Mouse (Mus musculus): ENCODE results near the gene Hivep2. TPM values are rescaled to one million over a fixed set of nuclear protein-coding genes. Genes with fewer than 3 reads are reported as not detected.

The Hivep2 gene
- polyA plus RNA-seq, 1 experiment from 2014 or later: 6.0 TPM

DNA sequence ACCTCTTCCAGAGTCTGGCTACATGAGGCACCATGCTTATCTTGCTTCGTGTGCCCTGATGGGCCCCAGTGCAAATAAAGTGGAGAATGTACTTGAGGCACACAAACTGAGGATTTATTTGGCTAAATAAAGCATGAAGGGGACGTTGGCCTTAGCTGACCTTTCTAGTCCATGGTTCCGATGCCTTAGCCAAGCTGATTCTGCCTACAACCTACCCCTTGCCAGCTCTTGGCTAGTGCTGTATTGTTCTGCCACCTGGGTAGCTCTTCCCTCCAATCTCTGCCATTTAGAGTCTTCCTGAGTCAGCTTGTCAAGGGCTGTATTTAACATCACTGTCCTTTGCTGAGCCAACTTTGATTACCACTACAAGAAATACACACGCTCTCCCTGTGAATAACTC is 133.3 kb downstream of the Hivep2 start:
- Histone ChIP-seq H3K36me3 (no peaks in the 10 kb centered on the region), H3K9ac (no peak overlapping the region), H3K27me3 (no peaks in the 10 kb centered on the region), H3K9me3 (no peaks in the 10 kb centered on the region), H3K4me3 (no peak overlapping the region), H3K4me1 (no peaks in the 10 kb centered on the region), H3K4me2 (no peak overlapping the region), H3K27ac (no peak overlapping the region)
- 63% methylated on average over 4 of the region's 4 CpGs for WGBS
- no peak for ATAC-seq (ENCODE audit: borderline replicate concordance, extremely low read depth, low FRiP score, low TSS enrichment)

DNA sequence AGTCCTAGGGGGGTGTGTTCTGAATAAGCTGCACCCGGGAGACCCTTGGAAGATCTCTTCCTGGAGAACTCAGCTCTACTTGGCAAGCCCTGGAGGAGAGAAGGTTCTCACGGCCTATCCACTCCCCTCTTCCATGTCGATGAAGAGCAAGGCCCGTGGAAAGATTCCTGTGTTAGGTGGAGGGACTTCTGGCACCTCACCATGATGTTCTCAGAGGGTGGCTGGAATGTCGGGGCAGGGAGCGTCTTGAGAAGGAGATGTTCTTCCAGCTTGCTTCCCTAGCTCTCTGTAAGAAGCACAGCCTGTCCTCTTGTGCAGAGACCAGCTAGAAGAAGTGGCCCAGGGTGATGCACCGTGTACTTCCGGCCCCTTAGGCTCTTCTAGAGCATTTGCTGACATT is 134.2 kb downstream of the Hivep2 start:
- WGBS: 80% methylated on average over 8 of the region's 8 CpGs
- ATAC-seq (ENCODE audit: borderline replicate concordance, extremely low read depth, low FRiP score, low TSS enrichment): no peak
- H3K27ac ChIP-seq: no peak overlapping the region
- H3K9ac ChIP-seq: no peak overlapping the region
- no peak overlapping the region for H3K4me2 ChIP-seq
- no peaks in the 10 kb centered on the region for H3K27me3 ChIP-seq
- no peaks in the 10 kb centered on the region for H3K36me3 ChIP-seq
- no peaks in the 10 kb centered on the region for H3K9me3 ChIP-seq
- H3K4me3 ChIP-seq: no peak overlapping the region
- no peaks in the 10 kb centered on the region for H3K4me1 ChIP-seq

- H3K36me3 ChIP-seq: no peaks in the 10 kb centered on the region
- H3K27me3 ChIP-seq: no peaks in the 10 kb centered on the region
- no peak for ATAC-seq (ENCODE audit: borderline replicate concordance, extremely low read depth, low FRiP score, low TSS enrichment)
- H3K4me1 ChIP-seq: no peaks in the 10 kb centered on the region
- H3K9ac ChIP-seq: no peak overlapping the region
- WGBS: 79% methylated on average over 3 of the region's 3 CpGs
- no peak overlapping the region for H3K27ac ChIP-seq
- H3K4me2 ChIP-seq: no peak overlapping the region
- H3K9me3 ChIP-seq: no peaks in the 10 kb centered on the region
- no peak overlapping the region for H3K4me3 ChIP-seq
Observed at GRCm38 (mm10) chr10:14100847-14101246, 135.0 kb downstream of the Hivep2 start.

DNA sequence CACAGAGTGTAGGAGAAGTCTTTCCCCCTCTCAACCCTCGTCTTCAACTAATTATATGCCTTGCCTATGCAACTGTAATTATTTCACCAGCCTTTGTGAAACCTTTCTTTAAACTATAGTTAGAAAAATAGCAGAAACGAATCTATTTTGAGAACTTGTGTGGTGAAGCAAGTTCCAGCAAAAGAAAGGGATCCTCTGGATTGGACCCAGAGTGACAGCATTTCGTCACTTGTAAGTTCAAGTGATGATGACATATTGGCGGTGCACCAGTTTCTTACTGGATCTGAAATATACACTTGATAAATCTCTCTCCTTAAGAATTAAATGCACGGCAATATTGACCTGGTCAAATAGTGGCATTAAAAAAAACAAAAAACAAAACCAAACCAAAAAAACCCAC is 136.1 kb downstream of the Hivep2 start:
- no peak overlapping the region for H3K4me2 ChIP-seq
- H3K4me1 ChIP-seq: no peaks in the 10 kb centered on the region
- no peak overlapping the region for H3K27ac ChIP-seq
- no peak for ATAC-seq (ENCODE audit: borderline replicate concordance, extremely low read depth, low FRiP score, low TSS enrichment)
- no peaks in the 10 kb centered on the region for H3K36me3 ChIP-seq
- H3K4me3 ChIP-seq: no peak overlapping the region
- H3K9ac ChIP-seq: no peak overlapping the region
- 77% methylated on average over 5 of the region's 5 CpGs for WGBS
- H3K27me3 ChIP-seq: no peaks in the 10 kb centered on the region
- H3K9me3 ChIP-seq: no peaks in the 10 kb centered on the region

DNA sequence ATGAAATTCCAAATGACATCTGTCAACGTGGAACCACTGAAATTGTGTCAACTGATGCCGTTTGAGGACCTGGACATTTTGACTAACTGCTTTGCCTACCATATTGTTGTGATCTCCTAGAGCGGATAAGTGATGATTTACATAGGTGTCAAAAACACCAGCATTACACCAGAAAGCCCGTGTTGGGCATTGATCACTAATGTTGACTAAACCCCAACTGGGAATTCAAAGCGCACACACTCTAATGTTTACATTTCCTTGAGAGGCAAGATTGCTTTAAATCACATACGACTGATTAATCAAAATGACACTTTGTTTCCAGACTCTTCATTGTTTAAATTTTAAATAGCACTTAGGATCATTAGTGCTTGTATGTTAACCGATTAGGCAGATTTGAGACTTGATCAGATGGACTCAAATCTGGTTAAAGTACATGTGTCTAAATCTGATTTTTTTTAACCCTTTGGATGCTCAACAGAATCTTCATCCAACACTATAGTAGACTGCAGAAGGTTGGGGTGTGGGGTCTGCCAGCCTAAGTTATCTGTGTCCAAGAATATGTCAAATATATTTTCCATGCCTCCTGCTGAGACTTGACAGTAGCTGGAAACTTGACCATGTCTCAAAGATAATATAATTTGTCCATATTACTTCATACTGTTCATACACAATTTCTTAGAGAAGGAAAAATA is 142.3 kb downstream of the Hivep2 start:
- Histone ChIP-seq H3K36me3 (no peaks in the 10 kb centered on the region), H3K9ac (no peak overlapping the region), H3K4me2 (no peak overlapping the region), H3K4me3 (no peak overlapping the region), H3K27ac (no peak overlapping the region), H3K4me1 (no peaks in the 10 kb centered on the region), H3K9me3 (no peaks in the 10 kb centered on the region), H3K27me3 (no peaks in the 10 kb centered on the region)
- no peak for ATAC-seq (ENCODE audit: borderline replicate concordance, extremely low read depth, low FRiP score, low TSS enrichment)
- 13% methylated on average over 7 of the region's 7 CpGs for WGBS

DNA sequence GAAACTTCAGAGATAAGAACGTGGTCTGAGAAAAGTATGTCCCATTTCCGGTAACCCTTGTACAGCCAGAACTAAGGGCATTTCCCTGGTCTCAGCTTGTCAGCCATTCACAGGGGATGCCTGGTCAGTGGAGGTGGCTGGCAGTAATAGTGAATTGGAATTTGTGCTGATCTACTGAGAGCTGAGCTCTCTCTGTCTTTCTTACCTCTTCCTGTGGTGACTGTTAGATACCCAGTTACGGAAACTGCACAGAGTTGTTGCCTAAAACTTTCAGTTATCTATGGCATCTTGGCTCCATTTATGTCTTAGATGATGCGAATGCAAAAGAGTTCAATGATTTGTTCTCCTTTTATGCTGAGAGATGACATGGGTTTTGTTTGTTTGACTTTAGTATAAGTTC is 150.0 kb downstream of the Hivep2 start:
- 51% methylated on average over 4 of the region's 4 CpGs for WGBS
- Histone ChIP-seq H3K4me2 (no peak overlapping the region), H3K9ac (no peak overlapping the region), H3K27ac (no peak overlapping the region), H3K27me3 (no peaks in the 10 kb centered on the region), H3K9me3 (no peaks in the 10 kb centered on the region), H3K36me3 (no peaks in the 10 kb centered on the region), H3K4me3 (no peak overlapping the region), H3K4me1 (no peaks in the 10 kb centered on the region)
- no peak for ATAC-seq (ENCODE audit: borderline replicate concordance, extremely low read depth, low FRiP score, low TSS enrichment)

- no peak overlapping the region for H3K9ac ChIP-seq
- H3K4me2 ChIP-seq: no peak overlapping the region
- ATAC-seq (ENCODE audit: borderline replicate concordance, extremely low read depth, low FRiP score, low TSS enrichment): no peak
- H3K36me3 ChIP-seq: no peaks in the 10 kb centered on the region
- no peak overlapping the region for H3K4me3 ChIP-seq
- WGBS: 67% methylated on average over 5 of the region's 5 CpGs
- no peaks in the 10 kb centered on the region for H3K4me1 ChIP-seq
- H3K27me3 ChIP-seq: no peaks in the 10 kb centered on the region
- no peak overlapping the region for H3K27ac ChIP-seq
- H3K9me3 ChIP-seq: no peaks in the 10 kb centered on the region
Observed at GRCm38 (mm10) chr10:14116978-14117377, 151.1 kb downstream of the Hivep2 start.

GRCm38 (mm10) chr10:14119201-14119600 is 153.3 kb downstream of the Hivep2 start:
- no peak overlapping the region for H3K4me3 ChIP-seq
- H3K9me3 ChIP-seq: no peaks in the 10 kb centered on the region
- 85% methylated on average over 5 of the region's 5 CpGs for WGBS
- ATAC-seq (ENCODE audit: borderline replicate concordance, extremely low read depth, low FRiP score, low TSS enrichment): no peak
- H3K4me2 ChIP-seq: no peak overlapping the region
- no peak overlapping the region for H3K9ac ChIP-seq
- no peaks in the 10 kb centered on the region for H3K27me3 ChIP-seq
- H3K36me3 ChIP-seq: no peaks in the 10 kb centered on the region
- no peak overlapping the region for H3K27ac ChIP-seq
- no peaks in the 10 kb centered on the region for H3K4me1 ChIP-seq

GRCm38 (mm10) chr10:14120512-14120911 is 154.6 kb downstream of the Hivep2 start:
- no peaks in the 10 kb centered on the region for H3K36me3 ChIP-seq
- ATAC-seq (ENCODE audit: borderline replicate concordance, extremely low read depth, low FRiP score, low TSS enrichment): no peak
- H3K4me1 ChIP-seq: no peaks in the 10 kb centered on the region
- no peak overlapping the region for H3K4me2 ChIP-seq
- no peaks in the 10 kb centered on the region for H3K27me3 ChIP-seq
- no peak overlapping the region for H3K4me3 ChIP-seq
- no peaks in the 10 kb centered on the region for H3K9me3 ChIP-seq
- 84% methylated on average over 3 of the region's 3 CpGs for WGBS
- no peak overlapping the region for H3K27ac ChIP-seq
- H3K9ac ChIP-seq: no peak overlapping the region

DNA sequence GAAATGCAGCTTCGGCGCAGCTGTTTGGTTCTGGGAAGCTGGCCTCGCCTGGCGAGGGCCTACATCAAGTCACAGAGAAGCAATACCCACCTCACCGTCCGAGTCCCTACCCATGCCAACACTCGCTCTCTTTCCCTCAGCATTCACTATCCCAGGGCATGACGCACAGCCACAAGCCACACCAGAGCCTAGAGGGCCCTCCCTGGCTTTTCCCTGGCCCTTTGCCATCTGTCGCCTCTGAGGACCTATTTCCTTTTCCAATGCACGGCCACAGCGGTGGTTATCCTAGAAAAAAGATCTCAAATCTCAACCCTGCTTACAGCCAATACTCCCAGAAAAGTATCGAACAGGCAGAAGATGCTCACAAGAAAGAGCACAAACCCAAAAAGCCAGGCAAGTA is 162.0 kb downstream of the Hivep2 start:
- H3K4me1 ChIP-seq: no peaks in the 10 kb centered on the region
- H3K9ac ChIP-seq: no peak overlapping the region
- ATAC-seq (ENCODE audit: borderline replicate concordance, extremely low read depth, low FRiP score, low TSS enrichment): no peak
- H3K36me3 ChIP-seq: peaks cover 4% of the 10 kb centered on the region; the same call in 1 of the 2 replicates
- H3K4me2 ChIP-seq: no peak overlapping the region
- H3K27ac ChIP-seq: no peak overlapping the region
- no peaks in the 10 kb centered on the region for H3K27me3 ChIP-seq
- H3K4me3 ChIP-seq: no peak overlapping the region
- 88% methylated on average over 12 of the region's 12 CpGs for WGBS
- H3K9me3 ChIP-seq: no peaks in the 10 kb centered on the region

DNA sequence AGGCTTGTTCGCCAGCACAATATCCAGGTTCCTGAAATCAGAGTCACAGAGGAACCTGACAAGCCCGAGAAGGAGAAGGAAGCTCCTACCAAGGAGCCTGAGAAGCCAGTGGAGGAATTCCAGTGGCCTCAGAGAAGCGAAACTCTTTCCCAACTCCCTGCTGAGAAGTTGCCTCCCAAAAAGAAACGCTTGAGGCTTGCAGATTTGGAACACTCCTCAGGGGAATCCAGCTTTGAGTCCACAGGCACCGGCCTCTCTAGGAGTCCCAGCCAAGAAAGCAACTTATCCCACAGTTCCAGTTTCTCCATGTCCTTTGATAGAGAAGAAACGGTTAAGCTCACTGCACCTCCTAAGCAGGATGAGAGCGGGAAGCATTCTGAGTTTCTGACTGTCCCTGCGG is 164.4 kb downstream of the Hivep2 start:
- Histone ChIP-seq H3K36me3 (peaks cover 4% of the 10 kb centered on the region; the same call in 1 of the 2 replicates), H3K4me3 (no peak overlapping the region), H3K27ac (no peak overlapping the region), H3K9me3 (no peaks in the 10 kb centered on the region), H3K27me3 (no peaks in the 10 kb centered on the region), H3K9ac (no peak overlapping the region), H3K4me1 (no peaks in the 10 kb centered on the region), H3K4me2 (no peak overlapping the region)
- WGBS: 88% methylated on average over 8 of the region's 8 CpGs
- no peak for ATAC-seq (ENCODE audit: borderline replicate concordance, extremely low read depth, low FRiP score, low TSS enrichment)

DNA sequence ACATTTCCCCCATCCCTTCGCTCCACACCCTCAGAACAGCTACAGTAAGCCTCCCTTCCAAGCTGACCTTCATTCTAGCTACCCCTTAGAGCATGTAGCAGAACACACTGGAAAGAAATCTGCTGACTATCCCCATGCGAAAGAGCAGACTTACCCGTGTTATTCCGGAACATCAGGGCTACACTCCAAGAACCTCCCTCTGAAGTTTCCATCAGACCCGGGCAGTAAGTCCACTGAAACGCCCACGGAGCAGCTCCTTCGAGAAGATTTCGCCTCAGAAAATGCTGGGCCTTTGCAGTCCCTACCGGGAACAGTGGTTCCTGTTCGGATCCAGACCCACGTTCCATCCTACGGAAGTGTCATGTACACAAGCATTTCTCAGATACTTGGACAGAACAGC is 165.4 kb downstream of the Hivep2 start:
- Histone ChIP-seq H3K4me1 (no peaks in the 10 kb centered on the region), H3K27me3 (no peaks in the 10 kb centered on the region), H3K4me2 (no peak overlapping the region), H3K27ac (no peak overlapping the region), H3K4me3 (no peak overlapping the region), H3K36me3 (peaks cover 4% of the 10 kb centered on the region; the same call in 1 of the 2 replicates), H3K9ac (no peak overlapping the region), H3K9me3 (no peaks in the 10 kb centered on the region)
- ATAC-seq (ENCODE audit: borderline replicate concordance, extremely low read depth, low FRiP score, low TSS enrichment): no peak
- WGBS: 92% methylated on average over 13 of the region's 13 CpGs

- no peak overlapping the region for H3K27ac ChIP-seq
- H3K4me3 ChIP-seq: no peak overlapping the region
- no peak overlapping the region for H3K9ac ChIP-seq
- H3K27me3 ChIP-seq: no peaks in the 10 kb centered on the region
- H3K9me3 ChIP-seq: no peaks in the 10 kb centered on the region
- no peak overlapping the region for H3K4me2 ChIP-seq
- H3K4me1 ChIP-seq: no peaks in the 10 kb centered on the region
- ATAC-seq (ENCODE audit: borderline replicate concordance, extremely low read depth, low FRiP score, low TSS enrichment): no peak
- peaks cover 4% of the 10 kb centered on the region; the same call in 1 of the 2 replicates for H3K36me3 ChIP-seq
- 89% methylated on average over 17 of the region's 17 CpGs for WGBS
Observed at GRCm38 (mm10) chr10:14132061-14132460, 166.2 kb downstream of the Hivep2 start.

Data from lung, embryonic 15.5 days (tissue).